Mouse (Mus musculus) left cerebral cortex, adult 18-20 months (tissue): ENCODE measurements around the gene Kcnh8. TPM values are rescaled to one million over a fixed set of nuclear protein-coding genes. Genes with fewer than 3 reads are reported as not detected.
A peak's percentile ranks its signal among the peaks of the same experiment; 100 is the strongest.

Experiments
- DNase-seq, 2 experiments: peaks; one replicate each; pipeline ENCODE4 v3.0.0; 2021 to 2022; ENCODE audit warnings: low spot score in 2 of 2, mixed read lengths in 1 of 2
- total RNA-seq, 2 experiments: library from RNA; stranded (reverse); gene quantifications; 2 replicates each; pipeline ENCODE4 v1.2.3; 2021

The Kcnh8 gene
- total RNA-seq, 2 experiments from 2014 or later, result 0.42 to 0.70 TPM

DNA sequence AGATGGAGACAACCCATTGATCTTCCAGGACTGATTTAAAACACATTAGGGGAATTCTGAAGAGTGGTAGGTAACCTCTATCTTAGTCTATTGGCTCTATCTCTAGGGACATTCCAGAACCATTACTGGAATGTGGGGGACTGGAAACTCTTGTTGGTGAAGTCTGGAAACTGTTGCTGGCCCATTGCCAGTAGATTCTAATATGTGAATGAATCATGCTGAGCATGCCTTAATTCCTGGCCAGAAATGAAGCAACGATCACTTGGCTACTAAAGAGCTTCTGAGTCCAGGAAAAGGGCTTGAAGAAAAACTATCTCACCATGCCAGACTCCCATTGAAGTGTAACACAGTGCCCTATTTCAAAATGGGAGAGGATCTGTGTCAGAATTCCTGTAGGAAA lies 208.3 kb downstream of the Kcnh8 start:
- no peak for DNase-seq

DNA sequence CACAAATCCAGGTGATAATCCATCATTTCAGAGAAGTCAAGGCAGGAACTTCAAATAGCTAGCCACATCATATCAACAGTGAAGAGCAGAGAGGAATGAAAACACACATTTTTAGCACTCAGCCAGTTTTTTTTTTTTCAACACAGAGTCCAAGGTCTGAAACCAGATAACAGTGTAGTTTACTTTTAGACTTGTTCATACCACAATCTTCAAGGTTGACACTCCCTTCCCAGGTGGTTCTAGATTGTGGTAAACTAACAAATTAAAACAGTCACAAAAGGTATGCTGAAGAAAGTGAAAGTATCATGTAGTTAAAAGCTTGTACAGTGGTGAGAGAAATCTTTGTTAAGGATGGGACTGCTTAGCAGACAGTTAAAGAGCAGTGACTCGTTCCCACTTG lies 216.5 kb downstream of the Kcnh8 start:
- DNase-seq, result no peak

DNA sequence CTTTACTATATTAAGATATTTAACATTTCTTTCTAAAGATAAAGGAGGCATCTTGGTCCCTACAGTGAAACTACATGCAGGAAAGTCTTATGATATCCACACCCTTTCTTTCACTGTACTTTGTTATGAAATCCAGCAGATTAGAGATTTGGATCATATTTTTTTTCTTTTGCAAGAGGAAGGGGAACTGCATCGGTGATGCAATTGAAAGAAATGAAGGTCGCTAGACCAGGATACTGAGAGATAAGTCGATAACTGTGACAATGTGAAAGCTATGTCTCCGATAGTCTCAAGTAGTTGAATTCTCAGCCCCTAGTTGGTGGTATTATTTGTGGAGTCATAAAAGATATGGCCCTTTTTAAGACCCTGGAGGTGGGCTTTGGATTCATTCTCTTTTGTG lies 227.2 kb downstream of the Kcnh8 start:
- no peak for DNase-seq

DNA sequence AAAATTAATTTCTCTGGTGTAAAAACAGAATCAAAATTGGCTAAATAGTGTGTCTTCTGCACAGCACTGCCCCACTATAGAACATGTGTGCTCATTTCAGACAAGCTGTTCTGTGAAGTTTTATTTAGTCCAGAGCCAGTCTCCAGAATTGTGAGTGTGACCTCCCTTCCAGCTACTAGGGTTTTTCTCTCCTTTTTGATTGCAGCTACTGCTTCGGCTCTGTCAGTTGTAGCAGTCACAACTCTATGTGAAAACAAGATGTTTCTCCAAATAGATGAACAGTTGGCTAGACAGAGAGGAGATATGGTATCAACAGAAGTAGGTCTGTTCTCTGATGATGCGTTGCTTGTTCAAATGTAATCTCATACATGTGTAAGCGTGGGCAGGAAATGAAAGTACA lies 270.7 kb downstream of the Kcnh8 start:
- DNase-seq, result peak in 1 of 2 experiments; percentile 33

DNA sequence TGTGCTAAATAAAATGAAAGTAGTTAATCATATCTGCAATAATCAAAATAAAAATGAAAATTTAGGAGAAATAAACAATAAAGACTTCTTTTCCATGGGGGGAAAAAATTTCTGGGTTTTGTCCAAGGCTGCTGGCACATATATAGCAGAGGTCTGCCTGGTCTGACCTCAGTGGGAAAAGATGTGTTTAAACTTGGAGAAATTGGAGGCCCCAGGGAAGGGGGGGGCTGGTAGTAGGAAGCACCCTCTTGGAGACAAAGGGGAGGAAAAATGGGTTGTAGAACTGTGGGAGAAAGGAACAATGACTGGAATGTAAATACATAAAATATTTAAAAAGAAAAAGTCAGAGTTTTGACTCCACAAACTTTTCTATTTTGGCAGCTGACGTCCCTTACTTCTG lies 276.5 kb downstream of the Kcnh8 start:
- DNase-seq, result no peak

DNA sequence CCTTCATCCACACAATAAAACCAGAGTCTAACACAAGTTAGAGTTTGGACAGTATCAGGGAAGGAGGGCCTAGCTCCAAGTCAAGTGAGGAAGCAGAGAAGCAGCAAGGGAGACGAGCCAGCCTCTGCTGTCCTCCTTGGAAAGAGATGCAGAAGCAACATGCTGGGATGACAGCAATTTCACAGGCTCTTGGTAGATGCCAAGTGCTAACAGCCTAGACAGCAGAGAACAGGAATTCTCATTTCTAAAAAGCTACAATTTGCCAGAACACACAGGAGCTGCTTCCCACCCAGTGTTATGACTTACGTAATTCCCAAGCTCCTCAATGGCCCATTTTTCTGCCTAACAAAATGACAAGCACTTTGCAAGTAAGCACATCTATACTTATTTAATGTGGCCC lies 277.5 kb downstream of the Kcnh8 start:
- peak; percentile 17 to 48 for DNase-seq

GRCm38 (mm10) chr17:52885210-52885609 lies 282.7 kb downstream of the Kcnh8 start:
- DNase-seq, result no peak

DNA sequence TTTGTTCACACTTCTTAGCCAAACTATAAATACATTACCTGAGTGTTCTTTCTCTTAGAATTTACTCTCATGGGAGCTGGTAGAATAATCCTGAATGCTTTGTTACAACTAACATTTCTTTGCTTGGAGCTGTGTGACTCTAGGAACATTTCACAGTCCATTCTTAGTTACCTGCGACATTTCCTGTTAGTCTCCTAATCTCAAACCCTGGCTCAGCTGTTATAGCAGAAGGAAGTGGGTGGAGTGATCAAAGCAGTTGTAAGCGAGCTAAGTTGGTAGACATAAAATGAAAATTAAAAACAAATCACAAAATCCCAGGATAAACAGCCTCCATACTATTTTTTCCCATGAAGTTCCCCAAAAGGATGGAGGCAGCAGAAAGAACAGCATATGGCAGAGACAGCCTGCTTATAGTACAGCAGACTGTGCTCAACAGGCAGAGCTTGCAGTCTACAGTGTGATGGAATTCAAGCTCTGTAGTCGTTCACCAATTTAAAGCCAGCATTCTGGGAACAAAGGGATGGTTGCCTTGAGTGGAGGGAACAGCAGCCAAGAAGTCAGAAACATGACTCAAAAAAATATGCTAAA lies 318.1 kb downstream of the Kcnh8 start:
- peak; percentile 3 to 13 for DNase-seq

DNA sequence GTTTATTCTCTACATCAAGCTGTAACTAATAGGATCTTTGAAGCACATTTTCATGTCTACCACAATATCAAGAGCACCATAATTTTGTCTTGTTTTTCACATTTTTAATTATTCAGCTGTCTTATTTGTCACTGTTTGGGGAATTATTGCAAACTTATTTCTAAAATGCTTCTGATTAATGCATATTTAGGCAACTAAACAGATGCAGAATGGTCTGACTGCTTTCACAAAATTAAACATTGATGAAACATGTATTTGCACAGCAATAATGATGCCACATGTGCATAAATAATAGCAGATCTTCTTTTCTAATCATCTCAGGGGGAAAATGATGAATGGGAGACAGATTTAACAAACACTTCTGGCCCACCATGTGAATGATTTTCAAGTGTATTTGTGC lies 341.5 kb downstream of the Kcnh8 start:
- no peak for DNase-seq

DNA sequence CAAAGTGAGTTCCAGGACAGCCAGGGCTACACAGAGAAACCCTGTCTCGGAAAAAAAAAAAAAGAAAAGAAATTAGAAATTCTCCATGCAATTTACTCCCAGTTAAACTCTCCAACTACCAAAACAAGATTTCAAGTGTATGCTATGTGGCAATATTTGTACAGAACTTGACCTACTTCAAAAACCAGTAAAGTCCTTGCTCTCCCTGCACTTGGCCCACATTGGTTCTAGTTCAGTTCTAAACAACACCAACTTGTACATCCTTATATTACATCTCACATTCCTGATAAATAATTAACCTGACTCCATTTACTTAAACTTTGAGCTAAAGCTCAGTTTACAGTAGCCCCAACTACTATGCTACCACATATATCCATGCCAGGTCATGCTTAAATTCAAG lies 370.2 kb downstream of the Kcnh8 start:
- no peak for DNase-seq

GRCm38 (mm10) chr17:52980958-52981357 lies 378.4 kb downstream of the Kcnh8 start:
- DNase-seq, result no peak
